Mouse (Mus musculus) erythroid progenitor cell, adult 5-6 weeks (primary cell): ENCODE results near the gene Nek2. TPM values are rescaled to one million over a fixed set of nuclear protein-coding genes. Genes with fewer than 3 reads are reported as not detected.

Experiments
- total RNA-seq, 2 experiments: library from RNA; stranded (forward) in 1 of 2; stranded (reverse) in 1 of 2; fragments of 150-400 nt in 1 of 2; fragments of 186-747, 209-891 nt in 1 of 2; gene quantifications; 2 replicates each; pipeline versions ENCODE4 v1.2.3 to v1.2.4; 2015 to 2017; ENCODE audit warnings: low replicate concordance in 2 of 2

The Nek2 gene
- total RNA-seq, 2 experiments from 2014 or later = 116 to 225 TPM

Other genes with a start within 250 kb of the Nek2 start
- 66.0 and 107 TPM in 2 replicates for gene Dtl, start 245.9 kb upstream of the Nek2 start, total RNA-seq (2015; ENCODE audit: low replicate concordance)
- 57.6 and 61.8 TPM in 2 replicates for gene Dtl, start 245.9 kb upstream of the Nek2 start, total RNA-seq (2017; ENCODE audit: low replicate concordance)
- gene Ints7, start 245.8 kb upstream of the Nek2 start, total RNA-seq (2015; ENCODE audit: low replicate concordance) = 15.9 and 36.0 TPM in 2 replicates
- 32.3 and 43.1 TPM in 2 replicates for gene Ints7, start 245.8 kb upstream of the Nek2 start, total RNA-seq (2017; ENCODE audit: low replicate concordance)
- 7.2 and 8.8 TPM in 2 replicates for gene Lpgat1, start 103.6 kb upstream of the Nek2 start, total RNA-seq (2015; ENCODE audit: low replicate concordance)
- 5.2 and 8.7 TPM in 2 replicates for gene Lpgat1, start 103.6 kb upstream of the Nek2 start, total RNA-seq (2017; ENCODE audit: low replicate concordance)
- 12.6 and 16.6 TPM in 2 replicates for gene Slc30a1, start 85.3 kb downstream of the Nek2 start, total RNA-seq (2015; ENCODE audit: low replicate concordance)
- 13.2 and 21.7 TPM in 2 replicates for gene Slc30a1, start 85.3 kb downstream of the Nek2 start, total RNA-seq (2017; ENCODE audit: low replicate concordance)
- gene Rd3, start 155.9 kb downstream of the Nek2 start, total RNA-seq (2015; ENCODE audit: low replicate concordance) = not detected in 2 replicates
- not detected in 2 replicates for gene Rd3, start 155.9 kb downstream of the Nek2 start, total RNA-seq (2017; ENCODE audit: low replicate concordance)